Mouse (Mus musculus) layer of hippocampus, postnatal 14 days (tissue): ENCODE data around the gene Gm44503. TPM values are rescaled to one million over a fixed set of nuclear protein-coding genes. Genes with fewer than 3 reads are reported as not detected.

ENCODE experiments used
- DNase-seq, 2 experiments: peaks; one replicate each; pipeline ENCODE4 v3.0.0; 2021 to 2022; ENCODE audit warnings: low spot score in 2 of 2, mixed read lengths in 1 of 2
- total RNA-seq, 2 experiments: library from RNA; stranded (reverse); gene quantifications; 2 replicates each; pipeline ENCODE4 v1.2.3; 2021

Gene Gm44503
- total RNA-seq, 2 experiments from 2014 or later, result not detected

DNA sequence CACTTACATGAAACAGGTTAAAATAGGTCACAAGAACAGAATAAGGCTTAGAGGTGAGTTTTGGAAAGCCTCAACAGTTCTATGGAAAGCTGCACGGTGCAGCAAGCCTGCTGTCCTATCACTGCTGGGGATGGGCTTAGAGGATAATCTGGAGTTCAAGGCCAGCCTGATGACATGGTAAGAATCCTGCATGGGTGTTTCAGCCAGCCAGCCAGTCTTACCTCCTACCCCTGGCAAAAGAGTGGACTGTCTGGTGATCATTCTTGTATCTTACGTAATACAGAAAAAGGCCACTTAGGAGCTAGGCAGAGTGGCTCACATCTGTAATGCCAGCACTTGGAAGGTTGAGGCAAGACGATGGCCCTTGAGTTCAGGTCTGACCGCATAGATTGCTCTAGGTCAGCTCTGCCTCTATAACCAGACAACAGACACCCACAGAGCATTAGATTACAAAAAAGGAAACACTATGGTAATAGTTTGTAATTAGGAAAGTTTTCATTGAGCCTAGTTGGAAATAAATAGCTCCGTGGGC is 62.0 kb downstream of the Gm44503 start:
- DNase-seq, result no peak

DNA sequence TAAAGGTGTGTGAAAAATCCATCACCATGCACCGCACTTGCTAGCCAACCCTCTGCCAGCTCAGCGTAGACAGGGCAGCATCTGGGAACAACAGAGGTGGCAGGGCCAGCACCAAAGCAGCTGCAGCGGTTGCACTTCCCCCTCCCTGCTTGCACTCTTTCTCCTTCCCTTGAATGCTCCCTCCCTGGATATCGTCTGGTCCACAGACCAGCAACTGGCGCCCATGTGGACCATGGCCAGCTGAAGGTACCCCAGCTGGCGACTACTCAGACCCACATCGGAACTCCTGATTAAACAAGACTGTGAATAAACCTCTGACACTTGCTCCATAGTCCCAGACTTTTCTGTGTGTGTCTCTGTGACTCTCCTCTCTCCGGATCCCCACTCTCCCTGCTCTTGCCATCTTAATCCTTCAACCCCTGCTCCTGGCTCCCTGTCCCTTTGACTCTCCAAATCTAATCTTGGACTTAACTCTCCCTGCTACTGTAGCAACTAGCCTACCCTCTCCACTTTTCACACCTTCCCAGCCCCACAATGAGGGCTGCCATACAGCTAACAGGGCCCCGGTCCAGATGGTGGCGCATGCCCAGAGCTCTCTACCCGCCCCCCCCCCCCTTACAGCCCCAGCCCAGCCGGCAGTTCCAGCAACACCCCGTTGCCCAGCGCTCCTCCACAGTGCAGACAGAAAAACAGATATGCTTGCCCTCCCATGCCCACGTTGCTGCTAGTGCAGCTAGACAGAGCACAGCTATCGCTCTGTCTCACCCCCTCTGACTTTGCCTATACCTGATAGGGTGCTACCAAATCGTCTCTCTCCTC is 67.4 kb downstream of the Gm44503 start:
- peak in 1 of 2 experiments; percentile 17 for DNase-seq

DNA sequence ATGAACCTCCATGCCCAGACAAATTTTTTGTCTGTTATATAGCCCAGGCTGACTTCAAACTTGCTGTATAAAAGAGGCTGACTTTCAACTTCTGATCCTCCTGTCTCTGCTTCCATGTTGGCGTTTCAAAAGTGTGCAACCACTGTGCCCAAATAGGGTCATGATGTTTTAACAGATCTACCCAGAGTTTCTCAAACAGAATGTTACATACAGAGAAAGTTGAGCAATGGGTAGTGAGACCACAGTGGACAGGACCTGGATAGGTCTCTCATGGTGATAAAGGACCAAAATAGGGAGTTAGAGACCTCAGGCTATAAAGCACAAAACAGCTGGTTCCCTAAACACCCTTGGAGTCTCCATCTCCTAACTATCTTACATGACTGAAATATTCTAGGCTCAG is 71.8 kb downstream of the Gm44503 start:
- DNase-seq, result no peak

DNA sequence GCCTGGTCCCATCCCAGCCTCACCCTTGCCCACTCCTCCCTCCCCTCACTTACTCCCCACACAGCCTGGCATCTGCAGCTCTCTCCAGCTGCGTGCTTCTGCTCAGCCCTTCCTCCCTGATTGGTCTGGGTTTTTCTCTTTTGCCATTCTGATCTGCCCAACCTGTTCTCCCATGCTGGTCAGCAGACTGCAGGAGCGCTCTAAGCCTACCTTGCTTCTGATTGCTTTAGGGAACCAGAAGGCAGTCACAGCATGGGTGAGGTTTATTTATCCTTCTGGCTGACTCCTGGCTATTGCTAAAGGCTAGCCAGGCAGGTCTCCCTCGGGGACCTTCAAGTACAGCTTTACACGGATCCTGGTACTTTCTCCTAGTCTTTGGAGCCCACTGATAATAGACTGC is 72.8 kb downstream of the Gm44503 start:
- DNase-seq, result no peak

DNA sequence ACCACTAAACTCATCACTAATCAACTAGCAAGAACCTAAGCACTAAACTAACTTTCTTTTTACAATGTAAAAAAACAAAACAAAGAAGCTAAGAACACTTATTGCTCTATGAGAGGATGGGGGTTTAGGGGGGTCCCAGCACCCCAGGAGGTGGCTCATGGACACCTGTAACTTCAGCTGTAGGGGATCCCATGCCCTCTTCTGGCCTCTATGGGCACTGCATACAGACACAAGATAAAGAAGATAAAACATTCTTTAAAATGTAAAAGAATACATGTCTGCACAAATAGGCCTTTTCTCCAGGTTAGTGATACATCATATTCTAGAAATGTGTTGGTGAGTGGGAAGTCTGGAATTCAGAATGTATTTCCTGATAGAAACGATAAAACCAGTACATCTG is 74.8 kb downstream of the Gm44503 start:
- no peak for DNase-seq

DNA sequence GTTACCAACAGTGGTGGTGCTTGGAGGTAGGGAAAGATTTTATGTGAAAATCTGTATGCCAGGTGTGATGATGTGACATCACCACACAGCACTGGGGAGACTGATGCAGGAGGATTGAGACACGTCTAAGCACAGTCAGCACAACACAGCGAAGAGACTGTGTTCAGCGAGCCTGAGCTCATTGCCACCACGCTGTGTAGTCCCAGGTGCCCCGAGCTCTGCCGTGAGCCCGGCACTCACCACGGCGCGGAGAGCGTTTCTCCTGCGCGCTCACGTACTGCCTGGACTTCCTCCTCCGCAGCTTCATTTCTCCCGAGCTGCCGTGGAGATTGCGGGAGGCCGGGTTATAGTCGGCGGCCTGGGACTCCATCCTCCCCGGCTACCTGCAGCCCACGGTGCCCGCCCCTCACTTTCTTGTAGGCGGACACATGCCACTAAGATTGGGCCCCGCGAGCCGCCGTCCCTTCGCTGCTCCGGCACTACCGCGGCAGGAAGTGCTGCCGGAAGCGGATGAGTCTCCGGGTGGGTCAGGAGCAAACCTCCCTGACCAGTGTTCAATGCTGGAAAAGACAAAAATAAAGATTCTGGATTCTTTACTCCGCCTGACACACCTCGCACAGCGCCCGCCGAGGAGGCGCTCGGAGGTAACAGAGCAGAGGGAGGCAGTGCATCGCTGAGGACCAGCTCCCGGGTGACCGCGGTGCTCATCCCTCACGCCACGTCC is 80.7 kb downstream of the Gm44503 start:
- peak; percentile 90 to 93 for DNase-seq

DNA sequence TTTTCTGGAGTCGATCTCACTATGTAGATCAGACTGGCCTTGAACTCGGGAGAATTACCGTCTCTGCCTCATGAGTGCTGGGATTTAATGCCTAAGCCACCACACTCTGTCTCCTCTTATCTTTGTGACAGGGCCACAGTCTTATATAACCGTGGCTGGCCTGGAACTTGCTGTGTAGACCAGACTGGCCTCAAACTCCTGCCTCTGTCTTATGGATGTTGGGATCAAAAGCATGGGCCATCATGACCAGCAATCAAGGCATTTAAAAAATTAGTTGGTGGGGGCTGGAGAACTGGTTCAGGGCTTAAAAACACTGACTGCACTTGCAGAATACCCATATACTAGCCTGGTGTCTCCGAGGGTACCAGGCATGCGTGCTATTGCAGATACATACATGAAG is 81.4 kb downstream of the Gm44503 start, which contains the start of gene Pigb:
TSS of gene Pigb (minus strand) at position 299 of the 400 bp plus-strand sequence.
- no peak for DNase-seq

DNA sequence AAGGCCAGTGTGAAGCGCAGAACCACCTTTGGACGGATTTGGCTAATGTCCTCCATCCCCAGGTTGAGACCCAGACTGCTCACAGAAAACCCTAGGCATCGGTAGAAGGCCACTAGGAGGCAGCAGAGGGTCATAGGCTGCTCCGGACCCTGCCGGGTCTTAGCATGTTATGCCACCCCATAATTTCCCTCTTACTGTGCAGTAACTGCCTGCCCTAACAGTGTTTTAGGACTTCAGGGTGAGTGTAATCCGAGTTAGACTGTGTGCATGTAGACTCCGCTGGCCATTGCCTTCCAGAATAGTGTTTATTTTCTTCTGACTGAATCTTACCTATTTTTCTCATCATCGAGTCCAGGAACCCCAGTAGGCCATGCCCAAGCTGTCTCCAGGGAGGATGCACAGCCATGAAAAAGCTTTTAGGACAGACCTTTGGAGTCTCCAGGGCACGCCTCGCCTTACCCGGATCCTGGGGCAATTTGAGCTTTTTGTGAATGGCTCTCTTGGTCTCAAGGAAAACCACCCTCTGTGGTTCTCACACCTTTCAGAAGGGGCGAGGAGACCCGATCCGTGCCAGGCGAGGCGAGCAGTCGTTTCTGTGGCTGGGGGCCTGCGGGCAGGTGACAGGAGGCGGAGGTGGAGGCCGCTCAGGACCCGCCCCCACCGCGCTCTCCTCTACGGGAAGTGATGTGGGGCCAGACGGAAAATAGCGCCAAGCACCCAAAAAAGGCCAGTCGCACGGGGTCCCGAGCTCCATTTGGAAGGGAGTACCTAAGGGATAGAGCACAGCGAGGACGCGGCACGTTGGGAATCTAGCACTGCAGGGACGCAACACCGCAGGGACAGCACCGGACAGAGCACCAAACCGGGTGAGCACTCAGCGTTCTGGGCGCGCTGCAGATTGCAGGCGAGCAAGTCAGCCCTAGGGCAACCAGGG is 85.8 kb downstream of the Gm44503 start, which contains the start of gene Rab27a:
TSS of gene Rab27a (plus strand) at position 709 of the 934 bp plus-strand sequence.
- peak; percentile 76 to 84 for DNase-seq

DNA sequence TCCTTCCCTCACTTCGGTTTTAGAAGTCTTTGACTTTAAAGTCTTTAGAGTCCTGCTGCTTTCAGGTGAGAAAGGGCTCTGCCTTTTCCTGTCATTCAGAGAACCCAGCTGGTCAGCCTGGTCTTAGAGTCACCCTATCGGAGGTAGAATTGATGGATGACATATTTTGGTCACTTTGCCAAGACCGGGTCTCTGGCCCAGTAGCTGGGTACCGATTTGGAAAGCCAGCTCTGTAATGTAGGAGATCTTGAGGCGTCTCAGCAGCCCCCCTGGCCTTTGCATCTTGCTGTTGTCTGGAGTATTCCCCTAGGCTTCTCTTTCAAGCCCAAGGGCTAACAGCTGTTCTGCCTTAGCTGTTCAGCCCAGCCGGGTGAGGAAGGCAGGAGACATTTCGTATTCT is 86.6 kb downstream of the Gm44503 start:
- no peak for DNase-seq

DNA sequence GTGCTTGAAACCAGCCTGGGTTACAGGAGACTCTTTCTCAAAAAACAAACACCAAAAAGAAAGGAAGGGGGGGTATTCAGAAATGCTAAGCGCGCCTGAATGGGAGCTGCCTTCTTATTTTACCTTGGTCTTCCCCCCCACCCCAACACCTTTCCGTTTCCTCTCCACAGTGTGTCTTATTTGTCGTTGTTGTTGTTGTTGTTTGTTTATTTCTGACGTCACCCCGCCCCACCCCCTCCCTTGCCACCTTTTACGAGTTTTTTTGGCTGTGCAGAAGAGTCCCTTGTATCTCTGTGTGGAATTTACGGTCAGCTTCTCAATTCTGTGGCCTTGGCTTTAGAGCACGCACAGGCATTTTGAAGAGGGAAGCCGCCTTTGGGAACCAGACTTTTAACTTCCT is 87.1 kb downstream of the Gm44503 start:
- DNase-seq, result no peak

DNA sequence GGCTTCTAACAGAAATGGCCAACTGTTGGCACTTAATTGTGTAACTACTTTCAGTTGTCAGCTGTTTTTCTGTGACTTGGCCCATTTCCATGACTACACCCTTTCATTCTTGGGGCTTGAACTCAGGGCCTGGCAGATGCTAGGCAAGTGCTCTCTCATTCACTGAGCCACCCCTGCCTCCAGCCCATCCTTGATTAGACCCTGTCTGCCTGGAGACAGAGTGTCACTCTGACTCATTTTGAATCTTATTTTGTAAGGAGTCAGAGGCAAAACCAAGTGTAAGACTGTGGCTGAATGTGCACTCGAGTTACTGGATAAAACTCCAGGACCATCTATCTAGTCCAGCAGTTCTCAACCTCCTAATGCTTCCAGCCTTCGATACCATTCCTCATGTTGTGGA is 89.3 kb downstream of the Gm44503 start:
- no peak for DNase-seq

DNA sequence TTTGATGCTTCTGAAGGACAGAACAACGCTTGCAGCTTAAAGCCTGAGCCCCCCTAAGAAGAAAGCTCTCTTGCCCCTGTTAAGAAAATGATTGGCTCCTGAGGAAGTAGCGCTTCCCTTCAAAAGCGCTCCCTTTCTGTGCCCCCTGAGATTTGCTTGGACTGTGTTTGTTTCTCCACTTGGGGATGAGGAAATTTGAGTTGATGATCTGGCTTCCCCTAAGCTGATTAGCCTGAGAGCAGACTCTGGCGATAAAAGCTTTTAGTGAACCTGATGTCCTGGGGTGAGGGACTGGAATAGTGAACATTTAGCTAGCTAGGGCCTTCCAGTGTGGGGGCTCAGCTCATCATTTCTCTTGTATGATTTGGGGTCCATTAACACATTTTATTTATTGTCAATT is 90.3 kb downstream of the Gm44503 start:
- no peak for DNase-seq

DNA sequence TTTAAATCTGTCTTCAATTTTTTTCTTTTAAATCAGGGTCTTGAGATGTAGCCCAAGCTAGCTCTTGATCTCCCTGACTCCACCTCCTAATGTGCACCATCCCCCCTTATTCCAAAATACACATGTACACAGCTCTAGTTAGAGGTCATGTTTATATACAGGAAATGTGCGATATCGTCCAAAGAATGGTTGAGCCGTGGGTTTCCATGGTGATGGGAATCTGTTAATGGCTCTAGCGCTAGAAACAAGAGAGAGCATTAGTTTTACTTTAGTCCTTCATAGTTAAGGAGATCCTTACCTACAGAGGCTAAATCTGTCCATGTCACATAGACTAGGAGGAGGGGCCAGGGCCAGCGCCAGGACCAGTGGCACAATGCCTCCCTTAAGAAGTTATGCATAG is 91.2 kb downstream of the Gm44503 start:
- no peak for DNase-seq

DNA sequence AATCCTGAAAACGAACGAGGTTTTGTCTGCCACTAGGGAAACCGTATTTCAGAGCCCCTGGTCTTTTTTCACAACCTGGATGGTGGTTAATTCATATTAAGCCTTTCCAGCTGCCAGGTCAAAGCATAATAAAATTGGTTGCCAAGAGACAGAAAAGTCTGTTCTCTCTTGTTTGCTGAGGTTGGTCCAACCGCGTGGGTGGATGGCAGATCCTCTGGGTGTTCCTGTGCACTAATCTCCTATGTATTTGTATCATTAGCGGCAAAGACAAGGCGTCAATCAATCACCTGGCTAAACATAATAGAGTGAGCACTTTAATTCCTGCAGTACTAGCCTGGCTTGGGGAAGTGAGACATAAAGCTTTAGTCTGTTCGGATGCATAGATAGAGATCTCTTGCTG is 92.0 kb downstream of the Gm44503 start:
- peak; percentile 29 to 47 for DNase-seq

DNA sequence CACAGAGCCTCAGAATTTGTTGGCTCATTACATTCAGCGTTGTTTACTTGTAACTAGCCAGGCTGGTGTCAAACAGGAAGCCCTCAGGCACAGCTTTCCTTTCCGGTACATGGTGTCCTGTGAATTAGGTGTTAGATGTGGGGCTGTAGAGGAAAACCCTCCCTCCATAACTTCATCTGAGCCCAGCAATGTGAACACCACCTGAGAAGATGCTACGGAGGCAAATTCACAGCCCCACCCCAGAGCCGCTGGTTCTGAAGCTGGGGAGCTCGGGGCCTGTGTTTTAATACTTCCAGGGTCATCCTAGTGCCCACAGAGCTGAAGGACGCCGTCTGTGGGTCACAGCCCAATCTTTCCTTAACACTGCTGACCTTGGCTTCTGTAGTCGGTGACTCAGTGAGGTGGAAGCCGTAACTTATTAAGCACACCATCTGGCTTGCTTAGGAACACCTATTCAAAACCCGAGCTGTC is 96.8 kb downstream of the Gm44503 start:
- no peak for DNase-seq

DNA sequence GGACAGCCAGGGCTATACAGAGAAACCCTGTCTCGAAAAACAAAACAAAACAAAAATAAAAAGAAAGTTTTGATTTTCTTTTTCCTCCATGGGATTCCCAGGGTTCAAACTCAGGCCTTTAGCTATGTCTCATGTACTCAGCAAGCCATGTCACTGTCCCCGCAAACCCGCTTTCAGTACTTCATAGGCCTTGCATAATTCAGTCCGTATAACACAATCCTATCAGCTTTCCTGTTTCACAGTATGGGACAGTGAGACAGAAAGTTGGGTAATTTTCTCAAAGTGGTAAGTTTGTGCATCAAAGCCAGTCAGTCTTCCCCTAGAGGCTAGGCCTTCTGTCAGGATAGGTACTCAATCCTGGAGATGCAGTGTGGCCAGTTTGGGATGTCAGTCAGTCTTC is 100.6 kb downstream of the Gm44503 start:
- DNase-seq, result no peak

DNA sequence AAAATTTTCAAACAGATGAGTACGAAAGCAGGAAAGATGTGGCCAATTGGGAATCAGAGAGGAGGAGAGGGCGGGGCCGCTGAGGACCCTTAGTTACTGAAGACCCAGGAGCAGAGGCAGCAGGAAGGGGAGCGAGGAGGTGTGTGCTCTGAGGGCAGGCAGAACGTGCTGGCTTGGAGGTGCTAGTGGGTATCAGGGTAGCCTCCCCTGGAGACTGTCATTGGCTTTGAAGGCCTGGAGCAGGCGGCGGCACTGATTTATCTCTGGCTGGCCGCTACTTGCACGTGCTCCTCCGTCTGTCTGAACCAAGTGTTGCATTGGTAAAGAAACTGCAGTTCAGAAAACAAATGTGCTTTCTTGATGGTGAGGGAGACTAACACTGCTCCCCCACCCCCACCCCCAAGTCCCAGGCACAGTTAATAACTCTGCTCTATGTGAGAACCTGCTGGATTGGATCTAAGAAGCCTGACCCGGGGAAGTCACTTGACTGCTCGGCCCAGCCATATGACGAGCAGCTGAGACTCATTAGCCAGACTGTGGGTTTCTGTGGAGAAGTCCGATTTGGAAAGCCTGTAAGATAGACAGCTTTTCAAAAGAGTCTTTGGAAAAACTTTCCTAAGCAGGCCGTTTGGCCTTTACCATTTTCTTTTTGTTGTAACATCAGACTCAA is 105.1 kb downstream of the Gm44503 start:
- no peak for DNase-seq
